Mouse (Mus musculus) hindbrain, embryonic 16.5 days (tissue): ENCODE data around the gene Ppp2r5c. TPM values are rescaled to one million over a fixed set of nuclear protein-coding genes. Genes with fewer than 3 reads are reported as not detected.

Source experiments
- ATAC-seq: fragments of 200-750 bp; cut with Nextera tagmentation; 2 replicates; pipeline ENCODE4 v1.8.0; 2017; ENCODE audit warnings: moderate TSS enrichment, moderate library complexity
- H3K27ac ChIP-seq: fragments of 300-500 bp; sonication (generic); 2 replicates; pipeline ENCODE4 v1.5.1; 2014; ENCODE audit warnings: low read depth, mild to moderate bottlenecking, control low read depth, low read length, moderate library complexity
- H3K27me3 ChIP-seq: fragments of 300-500 bp; sonication (generic); replicated peaks from 2 replicates; pipeline ENCODE4 v1.6.1; 2014; ENCODE audit warnings: low read length; ENCODE audit not compliant: control insufficient read depth, insufficient read depth
- H3K36me3 ChIP-seq: fragments of 300-500 bp; sonication (generic); 2 replicates; pipeline ENCODE4 v1.6.1; 2014; ENCODE audit warnings: mild to moderate bottlenecking, low read length, moderate library complexity, mixed read lengths; ENCODE audit not compliant: control insufficient read depth, insufficient read depth
- H3K4me1 ChIP-seq: fragments of 300-500 bp; sonication (generic); 2 replicates; pipeline ENCODE4 v1.6.1; 2014; ENCODE audit warnings: low read depth, low read length; ENCODE audit not compliant: control insufficient read depth, insufficient read depth
- H3K4me2 ChIP-seq: fragments of 300-500 bp; sonication (generic); 2 replicates; pipeline ENCODE4 v1.6.1; 2014; ENCODE audit warnings: mild to moderate bottlenecking, low read length, control low read depth, moderate library complexity
- H3K4me3 ChIP-seq: fragments of 300-500 bp; sonication (generic); 2 replicates; pipeline ENCODE4 v1.5.1; 2014; ENCODE audit warnings: mild to moderate bottlenecking, low read length, control low read depth, moderate library complexity
- H3K9ac ChIP-seq: fragments of 300-500 bp; sonication (generic); 2 replicates; pipeline ENCODE4 v1.6.1; 2014; ENCODE audit warnings: low read depth, mild to moderate bottlenecking, control low read depth, low read length, moderate library complexity
- H3K9me3 ChIP-seq: fragments of 300-500 bp; sonication (generic); 2 replicates; pipeline ENCODE4 v1.6.1; 2014; ENCODE audit warnings: mild to moderate bottlenecking, low read length, moderate library complexity; ENCODE audit not compliant: control insufficient read depth
- WGBS: fragments of 180-500 bp; shearing (Covaris S2); extraction: QIAGEN DNeasy Blood & Tissue Kit; methylation state at CpG from one replicate; pipeline ENCODE4 v1.1.7; 2014; 5-methylcytosine and 5-hydroxymethylcytosine counted together
- polyA plus RNA-seq: library from polyadenylated mRNA; unstranded; fragments of >200 nt; fragmentation: Nextera tagmentation; extraction: Ambion mirVana; gene quantifications from 2 replicates; pipeline ENCODE4 v1.2.1, GENCODE M21; 2015

Ppp2r5c gene
- polyA plus RNA-seq, 1 experiment from 2014 or later: 136 TPM

GRCm38 (mm10) chr12:110456024-110456423, 9.1 kb downstream of the Ppp2r5c start:
- H3K9ac ChIP-seq: no peak overlapping the region
- ATAC-seq: no peak
- no peaks in the 10 kb centered on the region for H3K27me3 ChIP-seq
- H3K9me3 ChIP-seq: no peaks in the 10 kb centered on the region
- no peak overlapping the region for H3K4me3 ChIP-seq
- WGBS: 83% methylated on average over 7 of the region's 7 CpGs
- H3K36me3 ChIP-seq: no peaks in the 10 kb centered on the region
- no peak overlapping the region for H3K4me2 ChIP-seq
- no peak overlapping the region for H3K27ac ChIP-seq
- no peaks in the 10 kb centered on the region for H3K4me1 ChIP-seq

- Histone ChIP-seq H3K9ac (no peak overlapping the region), H3K4me2 (no peak overlapping the region), H3K27me3 (no peaks in the 10 kb centered on the region), H3K4me3 (no peak overlapping the region), H3K27ac (no peak overlapping the region), H3K4me1 (no peaks in the 10 kb centered on the region), H3K36me3 (no peaks in the 10 kb centered on the region), H3K9me3 (no peaks in the 10 kb centered on the region)
- 85% methylated on average over 6 of the region's 6 CpGs for WGBS
- no peak for ATAC-seq
These were observed 11.7 kb downstream of the Ppp2r5c start for GRCm38 (mm10) chr12:110458667-110459066.

GRCm38 (mm10) chr12:110460418-110461300, 13.7 kb downstream of the Ppp2r5c start:
- Histone ChIP-seq H3K9ac (no peak overlapping the region), H3K4me1 (no peaks in the 10 kb centered on the region), H3K4me3 (no peak overlapping the region), H3K9me3 (no peaks in the 10 kb centered on the region), H3K4me2 (no peak overlapping the region), H3K27ac (no peak overlapping the region), H3K36me3 (no peaks in the 10 kb centered on the region), H3K27me3 (no peaks in the 10 kb centered on the region)
- ATAC-seq: no peak
- 73% methylated on average over 18 of the region's 18 CpGs for WGBS

DNA sequence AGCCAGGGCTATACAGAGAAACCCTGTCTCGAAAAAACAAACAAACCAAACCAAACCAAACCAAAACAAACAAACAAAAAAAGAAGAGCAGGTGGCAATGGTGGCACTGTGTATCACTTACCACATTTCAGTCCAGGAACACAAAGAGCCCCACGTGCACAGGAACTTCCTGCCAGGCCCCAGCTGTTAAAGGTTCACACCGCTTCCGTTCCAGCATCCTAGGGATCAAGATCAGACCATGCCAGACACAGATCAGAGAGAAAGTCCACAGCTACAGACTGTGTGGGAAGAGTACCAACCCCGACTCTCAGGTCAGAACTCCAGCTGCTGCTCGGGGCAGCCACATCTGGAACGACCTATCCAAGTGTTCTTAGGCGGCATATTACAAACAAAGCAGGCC, 16.8 kb downstream of the Ppp2r5c start:
- 83% methylated on average over 8 of the region's 8 CpGs for WGBS

GRCm38 (mm10) chr12:110471426-110471825, 24.5 kb downstream of the Ppp2r5c start:
- no peak for ATAC-seq
- peaks cover 9% of the 10 kb centered on the region for H3K36me3 ChIP-seq

More for the DNA sequence above, 16.8 kb downstream of the Ppp2r5c start:
- Histone ChIP-seq H3K27ac (no peak overlapping the region), H3K4me2 (no peak overlapping the region), H3K4me3 (no peak overlapping the region), H3K36me3 (peaks cover 7% of the 10 kb centered on the region; the same call in 1 of the 2 replicates), H3K4me1 (no peaks in the 10 kb centered on the region), H3K9ac (no peak overlapping the region), H3K9me3 (no peaks in the 10 kb centered on the region), H3K27me3 (no peaks in the 10 kb centered on the region)
- no peak for ATAC-seq

GRCm38 (mm10) chr12:110472247-110472646, 25.3 kb downstream of the Ppp2r5c start:
- Histone ChIP-seq H3K9me3 (no peaks in the 10 kb centered on the region), H3K27ac (no peak overlapping the region), H3K27me3 (no peaks in the 10 kb centered on the region), H3K9ac (no peak overlapping the region), H3K4me1 (no peaks in the 10 kb centered on the region), H3K36me3 (peaks cover 9% of the 10 kb centered on the region), H3K4me2 (no peak overlapping the region), H3K4me3 (no peak overlapping the region)
- 66% methylated on average over 3 of the region's 3 CpGs for WGBS
- ATAC-seq: no peak

More at GRCm38 (mm10) chr12:110471426-110471825, 24.5 kb downstream of the Ppp2r5c start:
- Histone ChIP-seq H3K4me1 (no peaks in the 10 kb centered on the region), H3K9ac (no peak overlapping the region), H3K9me3 (no peaks in the 10 kb centered on the region), H3K4me2 (no peak overlapping the region), H3K27me3 (no peaks in the 10 kb centered on the region), H3K4me3 (no peak overlapping the region), H3K27ac (no peak overlapping the region)
- WGBS: 76% methylated on average over 3 of the region's 3 CpGs

DNA sequence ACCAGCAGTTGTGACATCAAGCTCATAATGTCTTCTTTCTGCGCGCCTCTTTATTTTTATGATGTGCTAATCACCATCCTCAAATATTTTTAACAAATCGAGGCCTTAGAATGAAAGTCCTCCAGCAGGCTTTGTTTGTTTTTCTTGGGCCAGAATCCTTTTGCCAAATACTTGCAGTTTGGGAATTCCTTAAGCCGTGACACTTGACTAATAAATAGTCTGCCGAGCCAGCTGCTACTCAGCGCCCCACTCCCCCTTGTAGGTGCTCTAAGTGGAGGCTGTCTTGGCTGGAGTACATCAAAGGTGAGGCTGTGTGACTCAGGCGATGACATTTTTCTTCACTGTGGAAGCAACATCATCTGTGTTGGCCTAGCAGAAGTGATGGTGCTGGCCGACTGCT, 27.6 kb downstream of the Ppp2r5c start:
- H3K27ac ChIP-seq: no peak overlapping the region
- H3K36me3 ChIP-seq: 0 out of 2 replicates have a peak, but pooled peaks cover 3% of the 10 kb centered on the region
- H3K4me1 ChIP-seq: no peaks in the 10 kb centered on the region
- no peaks in the 10 kb centered on the region for H3K9me3 ChIP-seq
- no peaks in the 10 kb centered on the region for H3K27me3 ChIP-seq
- WGBS: 71% methylated on average over 8 of the region's 8 CpGs
- H3K9ac ChIP-seq: no peak overlapping the region
- H3K4me2 ChIP-seq: no peak overlapping the region
- no peak overlapping the region for H3K4me3 ChIP-seq
- ATAC-seq: no peak

DNA sequence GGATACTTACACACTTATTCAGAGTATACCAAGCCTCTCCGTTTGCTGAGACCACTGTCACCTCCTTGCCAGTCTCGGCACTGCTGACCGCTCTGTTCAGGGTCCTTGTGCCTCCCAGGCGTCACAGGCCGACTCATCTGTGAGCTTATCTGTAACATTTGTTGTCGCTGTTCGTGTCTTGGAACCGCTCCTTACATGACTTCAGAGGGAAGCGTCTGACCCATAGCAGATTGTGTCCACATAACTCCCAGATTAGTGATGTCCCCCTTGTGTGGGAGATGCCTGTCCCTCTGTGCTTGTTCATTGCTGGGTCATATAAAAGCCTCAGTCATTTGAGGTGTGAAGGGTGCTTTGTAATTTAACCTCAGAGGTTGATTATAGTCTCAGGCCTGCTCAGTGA, 29.6 kb downstream of the Ppp2r5c start:
- WGBS: 92% methylated on average over 9 of the region's 9 CpGs

DNA sequence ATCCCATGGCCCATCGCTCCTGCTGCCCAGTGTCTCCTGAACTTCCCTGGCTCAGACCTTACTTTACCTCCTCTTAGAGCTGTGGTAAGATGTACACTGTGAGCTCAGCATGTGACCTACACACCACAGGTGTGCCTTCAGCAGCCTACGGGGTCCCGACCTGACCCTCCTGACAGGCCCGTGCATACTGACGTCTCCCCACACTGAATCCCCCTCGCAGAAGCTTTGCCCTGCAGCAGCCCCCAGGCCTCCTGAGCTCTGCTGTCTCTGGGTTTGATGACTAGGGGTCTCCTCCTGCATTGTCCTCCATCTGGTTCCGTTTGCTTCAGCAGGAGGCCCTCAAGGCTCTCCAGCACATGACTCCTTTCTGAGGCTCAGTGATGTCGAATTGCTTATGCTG, 31.0 kb downstream of the Ppp2r5c start:
- 88% methylated on average over 8 of the region's 8 CpGs for WGBS
- H3K36me3 ChIP-seq: no peaks in the 10 kb centered on the region

More for the DNA sequence above, 29.6 kb downstream of the Ppp2r5c start:
- H3K4me2 ChIP-seq: no peak overlapping the region
- no peak overlapping the region for H3K9ac ChIP-seq
- no peaks in the 10 kb centered on the region for H3K36me3 ChIP-seq
- H3K4me3 ChIP-seq: no peak overlapping the region
- H3K9me3 ChIP-seq: no peaks in the 10 kb centered on the region
- H3K27ac ChIP-seq: no peak overlapping the region
- H3K4me1 ChIP-seq: no peaks in the 10 kb centered on the region
- ATAC-seq: no peak
- no peaks in the 10 kb centered on the region for H3K27me3 ChIP-seq

More for the DNA sequence above, 31.0 kb downstream of the Ppp2r5c start:
- ATAC-seq: no peak
- Histone ChIP-seq H3K27me3 (no peaks in the 10 kb centered on the region), H3K9ac (no peak overlapping the region), H3K9me3 (no peaks in the 10 kb centered on the region), H3K4me3 (no peak overlapping the region), H3K4me1 (no peaks in the 10 kb centered on the region), H3K4me2 (no peak overlapping the region), H3K27ac (no peak overlapping the region)
